Mouse (Mus musculus) hematopoietic stem cell, adult 5-6 weeks (primary cell): ENCODE data around the gene Zfp526. TPM values are rescaled to one million over a fixed set of nuclear protein-coding genes. Genes with fewer than 3 reads are reported as not detected.

Experiments used
- ATAC-seq, 2 experiments: fragments of 125-278 bp in 1 of 2; replicated peaks in 1 of 2; 2 replicates each; pipeline ENCODE4 v1.8.0; 2016 to 2017; ENCODE audit warnings: inconsistent platforms in 2 of 2, mild to moderate bottlenecking in 2 of 2, moderate number of reproducible peaks in 2 of 2, low read depth in 1 of 2, moderate TSS enrichment in 1 of 2; ENCODE audit not compliant: low FRiP score in 2 of 2, poor library complexity in 2 of 2, severe bottlenecking in 2 of 2, insufficient read depth in 1 of 2, low TSS enrichment in 1 of 2
- total RNA-seq: library from RNA; stranded (forward); fragments of 172-1452, 232-1000 nt; gene quantifications from 2 replicates; pipeline ENCODE4 v1.2.3, GENCODE M21; 2017

Zfp526 gene
- total RNA-seq, 1 experiment from 2014 or later = 5.3 TPM

DNA sequence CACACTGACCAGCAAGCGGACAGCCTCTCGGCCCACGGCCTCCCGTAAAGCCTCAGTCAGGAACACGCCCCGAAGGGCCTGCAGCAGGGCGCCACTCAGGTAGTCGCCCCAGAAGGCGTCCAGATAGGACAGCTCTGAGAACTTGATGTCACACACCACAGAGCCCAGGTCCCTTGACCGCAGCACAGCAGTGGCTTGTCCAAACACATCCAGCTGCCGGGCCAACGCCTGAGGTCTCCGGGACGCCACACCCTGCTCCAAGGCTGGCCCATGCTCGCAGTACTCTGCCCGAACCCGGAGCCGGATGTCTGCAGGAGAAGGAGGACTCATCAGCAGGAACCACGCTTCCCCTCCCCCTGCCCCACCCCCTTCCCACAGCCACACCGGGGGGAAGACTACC, 17.6 kb upstream of the Zfp526 start:
- ATAC-seq = no peak

DNA sequence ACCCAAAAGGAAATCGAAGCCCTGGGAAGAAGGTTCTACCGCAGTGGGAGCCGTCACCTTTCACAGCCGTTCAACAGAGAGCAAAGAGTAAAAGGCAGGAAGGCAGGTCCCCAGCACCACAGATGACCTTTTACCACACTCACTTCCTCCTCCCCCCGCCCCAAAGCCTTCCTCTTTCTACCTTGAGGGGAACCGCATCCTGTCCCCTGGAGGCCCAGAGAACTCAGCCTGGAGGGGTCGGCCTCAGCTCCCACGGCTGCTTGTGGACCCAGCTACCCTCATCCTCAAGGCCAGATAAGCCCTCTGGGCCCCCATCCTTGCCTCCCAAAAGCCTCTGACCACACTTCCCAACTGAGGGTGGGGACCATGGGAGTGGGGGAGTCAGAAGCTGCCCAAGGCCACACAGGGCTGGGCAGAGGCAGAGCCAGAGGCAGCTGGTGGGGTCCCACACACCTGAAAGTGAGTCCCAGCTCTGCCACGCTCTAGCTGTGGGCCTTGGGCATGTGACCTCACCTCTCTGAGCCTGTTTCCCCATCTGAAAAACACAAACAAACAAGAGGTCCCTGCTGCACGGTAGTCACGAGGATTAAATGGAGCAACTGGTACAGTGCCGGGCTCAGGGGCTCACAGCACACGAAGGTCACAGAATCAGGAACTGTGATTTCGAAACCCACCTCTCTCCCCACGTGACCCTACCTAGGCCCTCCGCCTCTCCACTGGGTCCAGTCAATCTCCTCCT, 15.7 kb upstream of the Zfp526 start:
- peak; percentile 84 to 89 for ATAC-seq

DNA sequence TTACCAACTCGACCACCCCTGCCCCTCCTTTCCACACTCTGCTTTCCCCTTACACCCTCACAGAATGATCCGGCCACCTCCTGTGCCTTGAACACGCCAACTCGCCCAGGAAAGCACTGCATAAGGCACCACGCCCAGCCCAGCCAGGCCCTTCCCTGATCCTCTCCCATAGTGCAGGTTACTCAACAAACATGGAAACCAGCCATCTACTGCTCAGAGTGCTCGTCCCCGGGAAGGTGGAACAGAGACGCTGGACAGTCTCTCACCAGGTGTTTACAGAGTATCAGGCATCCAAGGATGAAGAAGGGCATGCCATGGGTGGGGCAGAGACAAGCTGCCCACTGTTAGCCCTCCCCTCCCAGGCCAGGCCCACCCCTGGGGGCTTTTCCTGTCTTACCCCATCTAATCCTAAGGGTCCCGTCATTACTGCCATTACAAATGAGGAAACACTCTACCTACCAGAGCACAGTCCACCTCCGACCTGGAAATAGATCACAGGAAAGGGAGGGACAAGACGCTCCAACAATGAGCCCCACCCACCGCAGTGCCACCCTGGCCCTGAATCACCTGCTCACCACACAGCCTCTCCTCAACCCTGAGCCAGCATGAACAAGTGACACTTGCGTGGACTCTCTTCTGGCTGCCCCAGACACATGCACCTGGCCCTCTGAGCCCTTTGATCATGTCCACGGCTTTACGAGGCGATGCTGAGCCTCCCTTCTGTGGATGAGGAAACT, 15.0 kb upstream of the Zfp526 start:
- no peak for ATAC-seq

DNA sequence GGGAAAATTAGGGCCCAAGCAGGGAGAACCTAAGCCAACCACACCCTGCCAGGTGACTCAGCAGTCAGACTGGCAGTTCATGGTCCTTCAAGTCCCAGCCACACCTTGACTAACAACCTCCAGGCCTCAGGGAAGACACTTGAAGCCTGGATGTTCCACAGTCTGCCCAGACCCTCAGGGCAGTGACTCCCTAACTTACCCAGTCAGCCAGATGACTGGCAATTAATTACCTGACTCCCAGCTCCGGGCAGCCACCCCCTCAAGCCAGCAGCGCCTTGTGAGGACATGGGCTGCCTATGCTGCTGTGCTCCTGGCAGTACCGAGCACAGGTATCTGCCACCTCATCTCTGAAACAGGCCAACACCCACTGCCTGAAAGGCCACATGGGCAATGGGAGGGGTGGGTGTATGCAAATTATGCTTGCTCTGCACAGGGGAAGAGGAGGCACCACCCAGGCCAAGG, 12.0 kb upstream of the Zfp526 start:
- ATAC-seq = no peak

DNA sequence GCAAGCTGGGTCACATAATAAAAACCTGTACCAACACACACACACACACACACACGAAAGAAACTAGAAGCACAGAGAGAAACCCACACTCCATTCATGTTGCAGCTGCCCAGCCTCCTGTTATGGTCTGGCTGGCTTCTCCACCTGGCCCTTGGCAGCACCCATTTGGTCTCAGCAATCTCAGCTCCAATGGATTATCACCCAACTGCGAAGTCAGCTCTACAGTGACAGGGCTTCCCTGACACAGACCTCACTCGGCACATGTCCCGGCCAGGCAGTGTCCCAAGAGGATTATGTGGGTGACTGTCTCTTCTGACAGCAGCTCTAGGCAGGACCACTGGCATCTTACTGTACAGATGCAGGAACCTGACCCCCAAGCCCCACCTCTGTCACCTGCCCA, 10.7 kb upstream of the Zfp526 start:
- ATAC-seq = no peak

DNA sequence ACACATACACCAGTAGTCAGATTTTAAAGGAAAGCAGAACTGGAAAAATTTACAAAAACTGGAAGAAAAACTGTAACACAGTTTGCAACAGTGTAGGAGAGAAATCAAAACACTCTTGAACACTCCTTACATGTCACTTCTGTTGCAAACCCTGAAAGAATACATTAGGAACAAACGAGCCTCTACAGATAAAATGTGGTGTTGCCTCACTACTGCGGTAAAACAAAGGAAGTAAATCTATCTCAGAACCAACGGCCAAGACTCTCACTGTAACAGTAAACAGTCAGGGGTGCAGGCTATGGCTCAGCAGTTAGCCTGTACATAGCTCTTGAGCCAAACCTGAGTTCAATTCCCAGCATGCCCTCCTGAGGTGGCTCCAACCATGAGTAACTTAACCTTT, 8.1 kb upstream of the Zfp526 start:
- ATAC-seq = peak; percentile 54 to 62

DNA sequence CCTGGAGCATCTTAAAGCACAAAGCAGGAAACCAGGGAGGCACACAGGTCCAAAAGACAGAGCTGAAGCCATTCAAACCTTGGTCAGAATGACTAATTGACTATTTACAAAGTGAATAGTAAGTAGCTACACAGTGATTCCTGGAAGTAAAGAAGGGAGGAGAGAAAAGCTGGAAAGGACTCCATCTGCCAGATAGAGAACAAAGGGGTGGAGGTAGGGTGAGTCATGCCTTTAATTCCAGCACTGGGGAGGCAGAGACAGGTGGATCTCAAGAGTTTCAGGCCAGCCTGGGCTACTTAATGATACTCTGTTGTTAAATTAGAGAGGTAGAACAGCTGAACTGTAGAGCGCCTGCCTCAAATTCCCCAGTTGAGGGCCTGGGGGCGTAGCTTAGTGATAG, 7.1 kb upstream of the Zfp526 start:
- ATAC-seq = no peak

DNA sequence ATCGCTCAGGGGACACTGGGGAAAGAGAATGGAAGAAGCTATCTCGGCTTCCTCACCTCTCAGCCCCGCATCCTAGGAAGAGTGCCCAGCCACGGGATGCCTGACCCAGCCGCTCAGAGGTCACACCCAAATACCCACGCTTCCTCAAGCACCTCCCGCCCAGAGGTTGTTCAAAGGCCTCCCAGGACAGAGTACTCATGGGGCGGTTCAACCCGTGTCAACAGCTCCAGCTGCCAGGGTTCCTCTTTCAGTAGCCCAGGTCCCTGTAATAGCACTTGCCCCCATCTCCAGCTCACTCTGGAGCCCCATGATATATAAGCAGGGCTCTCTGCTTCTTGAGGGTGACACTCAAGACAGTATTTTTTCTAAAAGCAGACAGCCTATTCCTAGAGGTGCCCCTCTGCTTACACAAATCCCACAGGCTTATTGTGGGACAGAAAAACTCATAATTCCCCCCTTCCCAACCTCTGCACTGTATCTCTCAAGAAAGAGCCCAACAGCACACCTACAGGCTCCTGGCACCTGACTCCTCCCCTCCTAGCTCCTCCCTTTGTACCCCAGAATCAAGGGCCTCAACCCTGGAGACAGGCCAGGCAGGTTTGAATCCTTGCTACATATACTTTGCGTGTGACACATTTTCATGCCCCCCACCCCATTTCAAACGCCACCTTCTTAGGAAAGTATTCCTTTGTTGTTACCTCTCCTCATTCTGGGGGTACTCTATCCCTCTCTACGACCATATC, 3.4 kb upstream of the Zfp526 start:
- ATAC-seq = no peak; a peak in 1 of 4 replicates

DNA sequence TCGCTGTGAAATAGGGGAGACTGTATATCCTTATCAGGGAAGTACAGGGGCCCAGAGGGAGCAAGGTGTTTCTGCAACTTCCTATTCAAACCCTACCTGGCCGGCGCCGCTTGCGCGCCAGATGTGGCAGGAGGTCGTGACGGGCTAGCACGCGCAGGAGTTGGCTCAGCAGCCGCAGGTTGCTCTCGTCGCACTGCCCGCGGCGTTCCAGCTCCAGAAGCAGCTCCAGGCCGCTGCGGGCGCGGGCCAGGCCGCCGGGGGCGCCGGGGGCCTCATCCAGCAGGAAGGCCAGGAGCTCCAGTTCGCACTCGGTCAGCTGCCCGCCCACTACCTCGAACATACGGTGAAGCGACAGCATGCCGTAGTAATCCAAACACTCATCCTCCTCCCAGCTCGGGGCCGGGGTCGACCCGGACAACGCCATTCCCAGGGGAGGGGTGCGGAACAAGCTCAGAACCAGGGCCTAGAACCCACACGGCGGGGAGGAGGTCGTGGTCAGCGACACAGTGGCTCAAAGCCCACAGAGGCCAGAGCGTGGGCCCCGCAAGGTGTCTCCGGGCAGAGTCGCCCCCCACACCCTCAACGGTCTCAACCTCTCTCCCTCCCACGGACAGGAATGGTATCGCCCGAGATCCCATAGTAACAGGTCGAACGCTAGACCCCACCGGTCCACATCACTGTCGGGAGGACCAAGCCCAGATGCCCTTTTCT, 2.4 kb upstream of the Zfp526 start:
- peak; percentile 26 to 29; a peak in 3 of 4 replicates for ATAC-seq

DNA sequence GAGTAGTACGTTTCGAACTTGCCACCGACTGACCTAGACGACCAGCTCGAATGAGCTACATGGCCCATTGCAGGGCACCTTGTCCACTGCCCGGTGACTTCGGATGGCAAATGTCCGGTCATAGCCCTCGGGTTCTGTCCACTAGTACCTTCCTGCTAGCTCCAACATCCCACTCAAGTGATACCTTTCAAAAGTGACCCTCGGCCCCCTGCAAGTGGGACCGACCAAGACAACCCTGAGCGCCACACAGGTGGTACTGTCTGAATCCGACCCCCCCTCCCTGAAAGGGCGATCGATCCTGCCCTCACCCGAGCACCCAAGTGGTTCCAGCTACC, 1.8 kb upstream of the Zfp526 start:
- ATAC-seq = no peak

DNA sequence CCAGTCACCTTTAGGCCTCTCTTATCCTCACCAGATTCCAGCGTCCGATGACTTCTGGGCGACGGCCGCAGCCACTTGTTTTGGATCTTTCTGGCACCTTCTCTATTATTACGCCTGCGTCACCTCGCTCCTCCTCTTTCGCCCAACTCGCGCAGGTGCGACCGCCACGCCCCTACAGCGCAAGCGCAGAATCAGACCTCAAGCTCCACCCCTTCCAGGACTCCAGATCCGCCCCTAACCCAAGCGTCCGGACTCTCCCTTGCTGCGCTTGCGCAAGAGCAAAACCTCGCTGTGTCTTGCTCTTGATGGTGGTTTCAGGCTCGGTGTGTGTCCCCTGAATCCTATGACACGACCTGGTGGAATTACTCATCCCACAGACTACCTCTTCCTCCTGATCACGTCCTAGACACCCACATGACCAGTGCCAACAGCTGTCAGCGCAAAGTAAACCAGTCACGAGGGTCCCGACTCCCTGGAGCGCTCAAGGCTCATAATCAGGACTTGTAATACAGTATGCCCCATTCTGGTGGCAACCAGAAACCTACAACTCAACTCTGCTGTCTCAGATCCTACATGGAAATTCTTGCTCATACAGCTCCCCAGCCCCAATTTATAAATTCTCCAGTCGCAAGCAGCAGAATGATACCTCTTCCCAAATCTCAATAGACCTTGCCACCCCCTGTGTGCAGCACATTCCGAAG, 1.3 kb upstream of the Zfp526 start:
- peak; percentile 70 to 77 for ATAC-seq

DNA sequence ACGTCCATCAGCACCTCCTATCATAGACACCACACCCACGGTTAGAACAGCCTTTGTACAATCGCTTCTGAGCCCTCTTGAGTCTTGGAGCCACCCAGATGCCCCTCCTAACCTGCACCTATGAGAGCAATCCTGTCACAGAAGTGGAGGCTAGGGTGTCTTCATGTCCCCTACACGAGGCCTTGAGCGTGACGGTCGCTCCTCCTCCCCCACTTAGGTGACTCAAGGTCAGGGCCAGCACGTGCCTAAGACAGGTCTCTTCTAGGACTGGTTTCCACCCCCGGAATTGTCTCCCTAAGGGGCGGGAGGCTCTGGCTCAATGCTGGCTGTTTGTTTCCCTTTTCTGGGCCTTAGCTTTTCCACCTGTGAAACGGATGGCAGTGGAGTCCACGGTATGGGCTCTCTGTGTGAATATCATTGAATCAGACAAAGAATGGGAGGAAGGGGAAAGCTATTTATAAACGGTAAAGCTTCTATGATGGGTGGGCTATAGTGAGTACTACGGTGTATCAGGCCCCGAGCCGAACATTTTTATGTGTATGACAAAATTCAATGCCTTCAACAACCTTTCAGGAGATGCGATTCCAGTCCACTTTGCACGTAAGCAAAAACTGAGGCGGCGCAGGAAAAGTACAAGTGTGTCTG, 646 bp upstream of the Zfp526 start, which contains the start of gene Dedd2:
Gene Dedd2 (minus strand): TSS at position 159 of the 645 bp plus-strand sequence.
- ATAC-seq = no peak

DNA sequence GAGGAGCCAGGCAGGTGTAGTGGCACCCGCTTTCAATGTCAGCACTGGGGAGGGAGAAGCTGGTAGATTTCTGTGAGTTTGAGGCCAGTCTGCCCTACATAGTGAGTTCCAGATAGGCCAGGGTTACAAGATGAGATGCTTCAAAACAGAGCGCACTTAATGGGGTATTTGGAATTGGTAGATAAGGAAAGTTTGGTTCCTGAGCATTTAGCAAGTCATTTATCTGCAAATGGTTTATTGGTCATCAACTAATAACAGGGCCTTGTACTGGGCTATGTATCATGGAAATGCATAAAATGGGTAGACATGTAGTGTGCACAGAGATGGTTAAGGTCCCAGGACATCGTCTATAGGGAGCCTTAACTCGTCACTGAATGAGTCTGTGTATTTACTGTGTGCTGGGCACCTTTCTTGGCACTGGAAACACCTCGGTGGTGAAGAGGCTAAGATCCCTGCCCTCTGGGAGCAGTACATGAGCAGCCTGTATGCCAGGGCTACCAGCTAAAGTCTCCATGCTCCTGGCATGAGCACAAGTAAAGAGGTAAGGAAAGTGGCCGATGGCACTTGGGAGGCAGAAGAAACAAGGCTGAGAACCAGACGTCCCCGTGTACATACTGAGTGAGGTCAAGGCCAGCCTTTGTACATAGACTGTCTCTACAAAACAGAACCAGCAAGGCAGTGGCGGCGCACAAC, 1.2 kb downstream of the Zfp526 start:
- no peak for ATAC-seq

DNA sequence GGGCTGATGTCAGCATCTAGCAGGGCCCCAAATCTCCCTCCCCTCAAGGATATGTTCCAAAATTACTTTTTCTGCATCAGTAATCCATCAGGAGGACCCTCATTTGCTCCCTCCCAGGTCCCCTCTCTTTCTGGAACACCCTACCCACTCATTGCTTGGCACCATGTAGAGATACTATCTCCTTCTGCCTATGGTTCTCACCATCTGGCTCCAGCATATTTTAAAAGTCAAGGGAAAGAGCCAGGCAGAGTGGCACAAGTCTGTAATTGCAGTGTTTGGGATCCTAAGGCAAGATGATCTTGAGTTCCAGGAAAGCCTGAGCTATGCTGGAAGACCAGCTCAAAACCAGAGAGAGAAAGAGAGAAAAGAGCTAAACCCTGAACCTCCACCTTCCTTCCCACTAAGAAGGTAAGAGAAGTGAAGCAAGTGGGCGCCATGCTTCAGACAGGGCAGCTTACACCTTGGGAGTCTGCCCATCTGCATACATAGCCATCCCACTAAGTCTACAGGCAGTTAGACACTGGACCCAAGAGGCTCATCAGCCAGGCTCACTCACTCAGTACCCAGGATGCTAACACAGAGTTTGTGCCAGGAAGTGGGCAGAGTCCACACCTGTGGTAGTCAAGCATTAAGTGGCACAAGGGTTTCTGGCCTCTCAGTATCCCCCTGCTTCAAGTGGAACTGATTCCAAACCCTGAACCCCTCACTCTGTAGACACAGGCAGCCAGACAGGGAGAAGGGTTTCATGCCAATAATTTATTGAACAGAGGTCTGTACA, 6.5 kb downstream of the Zfp526 start:
- ATAC-seq = no peak

DNA sequence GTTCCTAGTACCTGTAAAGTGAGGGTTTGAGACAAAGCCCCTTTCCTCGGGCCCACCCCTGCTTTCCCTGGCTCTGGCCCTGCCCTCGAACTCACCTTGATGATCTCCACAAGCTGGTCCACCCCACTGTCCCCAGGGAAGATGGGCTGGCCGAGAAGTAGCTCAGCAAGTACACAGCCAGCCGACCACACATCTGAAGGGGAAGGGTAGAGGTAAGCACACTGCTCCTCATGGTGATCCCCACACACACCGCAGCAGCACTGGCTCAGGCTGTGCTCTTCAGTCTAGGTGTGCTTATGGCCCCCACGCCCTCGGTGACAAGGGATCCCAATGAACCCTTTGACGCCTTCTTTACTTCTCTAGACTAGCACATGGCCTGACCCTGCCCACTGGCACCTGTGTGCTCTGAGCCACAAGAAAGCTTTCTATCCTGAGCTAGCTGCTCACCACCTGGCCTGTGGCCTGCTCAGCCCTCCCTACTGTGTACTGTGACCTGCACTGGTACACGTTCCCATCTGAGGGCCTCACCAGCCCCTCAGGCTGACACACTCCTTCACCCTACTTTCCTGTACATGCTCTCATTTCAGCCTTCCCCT, 9.6 kb downstream of the Zfp526 start:
- no peak for ATAC-seq
